Mouse (Mus musculus): ENCODE data around the gene Rnf24. TPM values are rescaled to one million over a fixed set of nuclear protein-coding genes. Genes with fewer than 3 reads are reported as not detected.

Gene Rnf24
- total RNA-seq, 1 experiment: 4.3 TPM

GRCm38 (mm10) chr2:131364689-131365088, 12.0 kb upstream of the Rnf24 start:
- Histone ChIP-seq H3K27ac (ENCODE audit: insufficient read depth, low read depth, low read length, poor library complexity, severe bottlenecking) (no peak overlapping the region), H3K36me3 (ENCODE audit: control insufficient read depth, insufficient read depth, low read length, poor library complexity, severe bottlenecking) (no peaks in the 10 kb centered on the region), H3K9ac (ENCODE audit: insufficient read depth, low read depth, low read length, poor library complexity, severe bottlenecking) (no peak overlapping the region), H3K4me3 (ENCODE audit: insufficient read depth in 1 of 2, low read depth in 1 of 2, low read length in 2 of 2, poor library complexity in 1 of 2, severe bottlenecking in 1 of 2) (no peak overlapping the region), H3K4me1 (ENCODE audit: control insufficient read depth in 2 of 2, insufficient read depth in 2 of 2, low read length in 2 of 2, poor library complexity in 1 of 2) (0 out of 4 replicates have a peak, but pooled peaks cover 0 to 1% of the 10 kb centered on the region in 2 experiments), H3K9me3 (ENCODE audit: control insufficient read depth, insufficient read depth, low read depth, low read length) (no peaks in the 10 kb centered on the region)
- in situ Hi-C loops (cut with MboI; ENCODE audit: low sequenced_read_pairs in 2 of 2, unreplicated experiment in 2 of 2): no loop called here
- no peak for TF ChIP-seq HCFC1 (IDR thresholded peaks at IDR 0.05; ENCODE audit: borderline replicate concordance, insufficient read depth, low read length)
- no peak for TF ChIP-seq CHD2 (IDR thresholded peaks at IDR 0.05; ENCODE audit: low read depth, low read length)
- TF ChIP-seq ZC3H11A (IDR thresholded peaks at IDR 0.05; ENCODE audit: borderline replicate concordance, low read depth, low read length): no peak
- no peak for TF ChIP-seq ZNF384 (IDR thresholded peaks at IDR 0.05; ENCODE audit: low read depth, low read length)
- no peak for TF ChIP-seq MAFK (IDR thresholded peaks at IDR 0.05; ENCODE audit: insufficient read depth, low read depth, low read length)
- DNase-seq (ENCODE audit: low read depth, low spot score): no peak

DNA sequence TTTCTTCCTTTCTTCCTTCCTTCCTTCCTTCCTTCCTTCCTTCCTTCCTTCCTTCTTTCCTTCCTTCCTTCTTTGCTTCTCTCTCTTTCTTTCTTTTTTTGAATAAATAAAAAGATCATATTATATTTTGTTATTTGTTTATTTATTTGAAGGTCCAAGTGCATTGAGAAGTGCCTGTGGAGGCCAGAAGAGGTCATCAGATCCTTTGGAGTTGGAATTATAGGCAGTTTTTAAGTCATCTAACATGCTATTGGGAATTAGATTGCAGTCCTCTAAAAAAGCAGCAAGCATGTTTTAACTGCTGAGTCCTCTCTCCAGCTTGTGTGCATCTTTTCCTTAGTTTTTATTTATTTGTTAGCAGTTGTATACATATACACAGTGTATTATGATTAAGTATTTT, 5.8 kb upstream of the Rnf24 start:
- Histone ChIP-seq H3K36me3 (ENCODE audit: control insufficient read depth, insufficient read depth, low read length, poor library complexity, severe bottlenecking) (no peaks in the 10 kb centered on the region), H3K27ac (ENCODE audit: insufficient read depth, low read depth, low read length, poor library complexity, severe bottlenecking) (no peak overlapping the region), H3K9me3 (ENCODE audit: control insufficient read depth, insufficient read depth, low read depth, low read length) (no peaks in the 10 kb centered on the region), H3K4me3 (ENCODE audit: insufficient read depth in 1 of 2, low read depth in 1 of 2, low read length in 2 of 2, poor library complexity in 1 of 2, severe bottlenecking in 1 of 2) (no peak overlapping the region), H3K9ac (ENCODE audit: insufficient read depth, low read depth, low read length, poor library complexity, severe bottlenecking) (no peak overlapping the region), H3K4me1 (ENCODE audit: control insufficient read depth in 2 of 2, insufficient read depth in 2 of 2, low read length in 2 of 2, poor library complexity in 1 of 2) (0 out of 4 replicates have a peak, but pooled peaks cover 0 to 1% of the 10 kb centered on the region in 2 experiments)
- no peak for DNase-seq (ENCODE audit: low read depth, low spot score)
- in situ Hi-C loops (cut with MboI; ENCODE audit: low sequenced_read_pairs in 2 of 2, unreplicated experiment in 2 of 2): no loop called here
- TF ChIP-seq ZNF384 (IDR thresholded peaks at IDR 0.05; ENCODE audit: low read depth, low read length): no peak
- TF ChIP-seq ZC3H11A (IDR thresholded peaks at IDR 0.05; ENCODE audit: borderline replicate concordance, low read depth, low read length): no peak
- no peak for TF ChIP-seq CHD2 (IDR thresholded peaks at IDR 0.05; ENCODE audit: low read depth, low read length)
- TF ChIP-seq MAFK (IDR thresholded peaks at IDR 0.05; ENCODE audit: insufficient read depth, low read depth, low read length): no peak
- no peak for TF ChIP-seq HCFC1 (IDR thresholded peaks at IDR 0.05; ENCODE audit: borderline replicate concordance, insufficient read depth, low read length)

DNA sequence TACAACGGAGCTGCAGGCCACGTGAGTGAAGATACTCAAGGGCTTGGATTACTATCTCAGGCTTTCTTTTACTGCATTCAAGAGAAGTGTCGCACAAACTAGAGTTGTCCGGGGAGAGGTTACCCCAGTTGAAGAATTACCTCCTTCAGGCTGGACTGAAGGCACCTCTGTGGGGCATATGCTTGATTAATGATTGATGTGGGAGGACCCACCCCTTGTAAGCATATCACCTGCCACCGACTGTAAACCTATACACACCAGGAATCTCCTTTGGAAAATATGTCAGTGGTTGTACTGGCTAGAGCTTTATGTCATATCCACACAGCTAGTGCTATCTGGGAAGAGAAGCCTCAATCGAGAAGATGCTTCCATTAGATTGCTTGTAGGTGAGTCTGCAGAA, 1.4 kb upstream of the Rnf24 start:
- 0 out of 2 replicates have a peak overlapping the region, but pooled peaks have one; percentile 12 for H3K9ac ChIP-seq (ENCODE audit: insufficient read depth, low read depth, low read length, poor library complexity, severe bottlenecking)
- no peak for DNase-seq (ENCODE audit: low read depth, low spot score)
- in situ Hi-C loops (cut with MboI; ENCODE audit: low sequenced_read_pairs in 2 of 2, unreplicated experiment in 2 of 2): no loop called here
- H3K4me3 ChIP-seq (ENCODE audit: insufficient read depth in 1 of 2, low read depth in 1 of 2, low read length in 2 of 2, poor library complexity in 1 of 2, severe bottlenecking in 1 of 2): no peak overlapping the region
- no peak for TF ChIP-seq CHD2 (IDR thresholded peaks at IDR 0.05; ENCODE audit: low read depth, low read length)
- TF ChIP-seq HCFC1 (IDR thresholded peaks at IDR 0.05; ENCODE audit: borderline replicate concordance, insufficient read depth, low read length): no peak
- TF ChIP-seq MAFK (IDR thresholded peaks at IDR 0.05; ENCODE audit: insufficient read depth, low read depth, low read length): no peak
- no peak for TF ChIP-seq ZNF384 (IDR thresholded peaks at IDR 0.05; ENCODE audit: low read depth, low read length)
- TF ChIP-seq ZC3H11A (IDR thresholded peaks at IDR 0.05; ENCODE audit: borderline replicate concordance, low read depth, low read length): no peak
- H3K9me3 ChIP-seq (ENCODE audit: control insufficient read depth, insufficient read depth, low read depth, low read length): no peaks in the 10 kb centered on the region
- no peak overlapping the region for H3K27ac ChIP-seq (ENCODE audit: insufficient read depth, low read depth, low read length, poor library complexity, severe bottlenecking)
- H3K36me3 ChIP-seq (ENCODE audit: control insufficient read depth, insufficient read depth, low read length, poor library complexity, severe bottlenecking): no peaks in the 10 kb centered on the region
- peaks cover 0 to 2% of the 10 kb centered on the region in 2 experiments; a peak in 3 of 4 replicates for H3K4me1 ChIP-seq (ENCODE audit: control insufficient read depth in 2 of 2, insufficient read depth in 2 of 2, low read length in 2 of 2, poor library complexity in 1 of 2)

DNA sequence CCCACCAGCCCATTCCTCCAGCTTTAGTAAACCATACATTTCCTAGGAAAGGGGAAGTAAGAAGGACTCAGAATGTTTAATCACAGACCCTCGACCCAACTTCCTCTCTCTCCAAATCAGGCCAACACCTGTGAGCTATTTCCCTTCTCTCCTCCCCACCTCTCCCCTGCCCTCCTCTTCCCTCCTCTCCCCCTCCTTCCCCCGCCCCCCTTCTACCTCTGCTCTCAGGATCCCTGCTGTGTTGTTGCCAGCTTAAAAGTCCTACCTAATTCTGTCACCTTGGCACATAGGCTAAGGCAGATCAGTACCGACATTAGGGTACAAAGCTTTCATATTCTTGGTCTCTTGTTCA, 848 bp upstream of the Rnf24 start:
- Histone ChIP-seq H3K4me1 (ENCODE audit: control insufficient read depth in 2 of 2, insufficient read depth in 2 of 2, low read length in 2 of 2, poor library complexity in 1 of 2) (peaks cover 0 to 2% of the 10 kb centered on the region in 2 experiments; a peak in 3 of 4 replicates), H3K27ac (ENCODE audit: insufficient read depth, low read depth, low read length, poor library complexity, severe bottlenecking) (no peak overlapping the region), H3K9me3 (ENCODE audit: control insufficient read depth, insufficient read depth, low read depth, low read length) (no peaks in the 10 kb centered on the region), H3K9ac (ENCODE audit: insufficient read depth, low read depth, low read length, poor library complexity, severe bottlenecking) (no peak overlapping the region), H3K36me3 (ENCODE audit: control insufficient read depth, insufficient read depth, low read length, poor library complexity, severe bottlenecking) (no peaks in the 10 kb centered on the region), H3K4me3 (ENCODE audit: insufficient read depth in 1 of 2, low read depth in 1 of 2, low read length in 2 of 2, poor library complexity in 1 of 2, severe bottlenecking in 1 of 2) (peak overlapping the region; percentile 85 to 93; a peak in 2 of 4 replicates)
- TF ChIP-seq ZC3H11A (IDR thresholded peaks at IDR 0.05; ENCODE audit: borderline replicate concordance, low read depth, low read length) (no peak), HCFC1 (IDR thresholded peaks at IDR 0.05; ENCODE audit: borderline replicate concordance, insufficient read depth, low read length) (no peak), ZNF384 (IDR thresholded peaks at IDR 0.05; ENCODE audit: low read depth, low read length) (no peak), MAFK (IDR thresholded peaks at IDR 0.05; ENCODE audit: insufficient read depth, low read depth, low read length) (no peak), CHD2 (IDR thresholded peaks at IDR 0.05; ENCODE audit: low read depth, low read length) (no peak)
- no peak for DNase-seq (ENCODE audit: low read depth, low spot score)
- in situ Hi-C loops (cut with MboI; ENCODE audit: low sequenced_read_pairs in 2 of 2, unreplicated experiment in 2 of 2): no loop called here

All from ES-E14 (cell line).